Mouse (Mus musculus) embryonic facial prominence, embryonic 15.5 days (tissue): ENCODE data around the gene Mrps12. TPM values are rescaled to one million over a fixed set of nuclear protein-coding genes. Genes with fewer than 3 reads are reported as not detected.
A peak's percentile ranks its signal among the peaks of the same experiment; 100 is the strongest.

Experiments used
- ATAC-seq: fragments of 200-750 bp; cut with Nextera tagmentation; 2 replicates; pipeline ENCODE4 v1.8.0; 2017; ENCODE audit warnings: low read depth, moderate TSS enrichment; ENCODE audit not compliant: insufficient number of reproducible peaks, low FRiP score, low TSS enrichment
- H3K27ac ChIP-seq: fragments of 300-500 bp; sonication (generic); replicated peaks from 2 replicates; pipeline ENCODE4 v1.5.1; 2015; ENCODE audit warnings: mild to moderate bottlenecking, inconsistent platforms
- H3K27me3 ChIP-seq: fragments of 300-500 bp; sonication (generic); 2 replicates; pipeline ENCODE4 v1.6.1; 2015; ENCODE audit warnings: inconsistent platforms
- H3K36me3 ChIP-seq: fragments of 300-500 bp; sonication (generic); 2 replicates; pipeline ENCODE4 v1.6.1; 2015; ENCODE audit warnings: mild to moderate bottlenecking, inconsistent platforms
- H3K4me1 ChIP-seq: fragments of 300-500 bp; sonication (generic); 2 replicates; pipeline ENCODE4 v1.6.1; 2015; ENCODE audit warnings: inconsistent platforms
- H3K4me2 ChIP-seq: fragments of 300-500 bp; sonication (generic); replicated peaks from 2 replicates; pipeline ENCODE4 v1.6.1; 2015; ENCODE audit warnings: mild to moderate bottlenecking, inconsistent platforms
- H3K4me3 ChIP-seq: fragments of 300-500 bp; sonication (generic); replicated peaks from 2 replicates; pipeline ENCODE4 v1.5.1; 2015; ENCODE audit warnings: mild to moderate bottlenecking, inconsistent platforms
- H3K9ac ChIP-seq: fragments of 300-500 bp; sonication (generic); 2 replicates; pipeline ENCODE4 v1.6.1; 2015; ENCODE audit warnings: inconsistent platforms
- H3K9me3 ChIP-seq: fragments of 300-500 bp; sonication (generic); replicated peaks from 2 replicates; pipeline ENCODE4 v1.6.1; 2016; ENCODE audit warnings: inconsistent platforms
- WGBS: fragments of 180-500 bp; shearing (Covaris S2); methylation state at CpG from one replicate; pipeline ENCODE4 v1.1.7; 2015; 5-methylcytosine and 5-hydroxymethylcytosine counted together
- polyA plus RNA-seq: library from polyadenylated mRNA; unstranded; fragments of >200 nt; fragmentation: Nextera tagmentation; extraction: Ambion mirVana; gene quantifications from 2 replicates; pipeline ENCODE4 v1.2.1, GENCODE M21; 2015

The Mrps12 gene
- polyA plus RNA-seq, 1 experiment from 2014 or later: 124 TPM

GRCm38 (mm10) chr7:28775129-28775528, 33.5 kb upstream of the Mrps12 start:
- no peak for ATAC-seq
- no peak overlapping the region for H3K9ac ChIP-seq

GRCm38 (mm10) chr7:28774164-28774563, 32.5 kb upstream of the Mrps12 start:
- Histone ChIP-seq H3K4me2 (no peak overlapping the region), H3K27me3 (no peaks in the 10 kb centered on the region), H3K9me3 (no peaks in the 10 kb centered on the region), H3K36me3 (peaks cover 28% of the 10 kb centered on the region; the same call in 1 of the 2 replicates), H3K9ac (no peak overlapping the region), H3K4me1 (no peaks in the 10 kb centered on the region), H3K4me3 (no peak overlapping the region), H3K27ac (peak overlapping the region; percentile 28)
- ATAC-seq: peak; percentile 25; the same call in 1 of the 2 replicates
- 55% methylated on average over 12 of the region's 12 CpGs for WGBS

More at GRCm38 (mm10) chr7:28775129-28775528, 33.5 kb upstream of the Mrps12 start:
- H3K9me3 ChIP-seq: no peaks in the 10 kb centered on the region
- H3K4me1 ChIP-seq: peaks cover under 1% of the 10 kb centered on the region
- H3K27me3 ChIP-seq: no peaks in the 10 kb centered on the region
- 73% methylated on average over 7 of the region's 7 CpGs for whole genome bisulfite sequencing
- H3K4me3 ChIP-seq: no peak overlapping the region
- no peak overlapping the region for H3K4me2 ChIP-seq
- no peak overlapping the region; the same call in 1 of the 2 replicates for H3K27ac ChIP-seq
- H3K36me3 ChIP-seq: peaks cover 28% of the 10 kb centered on the region; the same call in 1 of the 2 replicates

DNA sequence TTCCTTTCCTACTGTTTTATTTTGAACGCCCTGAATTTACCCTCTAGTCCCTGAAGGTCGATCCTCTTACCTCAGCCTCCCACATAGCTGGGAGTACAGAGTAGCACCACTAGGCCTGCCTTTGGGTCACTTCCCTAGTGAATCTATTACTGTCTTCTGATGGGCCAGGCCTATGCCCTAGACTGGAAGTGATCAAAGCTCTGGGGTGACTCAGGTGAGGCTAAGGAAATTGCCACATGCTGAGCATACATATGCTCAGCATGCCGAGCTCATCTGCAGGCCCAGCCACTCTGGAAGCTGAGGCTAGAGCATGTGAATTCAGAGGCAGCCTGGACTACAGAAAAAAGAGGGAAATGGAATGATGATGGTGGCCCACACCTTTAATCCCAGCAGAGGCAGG, 31.5 kb upstream of the Mrps12 start:
- H3K4me2 ChIP-seq: no peak overlapping the region
- H3K9ac ChIP-seq: no peak overlapping the region
- 60% methylated on average over 3 of the region's 3 CpGs for WGBS
- H3K9me3 ChIP-seq: no peaks in the 10 kb centered on the region
- H3K27me3 ChIP-seq: no peaks in the 10 kb centered on the region
- no peak overlapping the region for H3K4me3 ChIP-seq
- no peak for ATAC-seq
- peak overlapping the region; percentile 28; the same call in 1 of the 2 replicates for H3K27ac ChIP-seq
- peaks cover 23% of the 10 kb centered on the region; the same call in 1 of the 2 replicates for H3K36me3 ChIP-seq
- H3K4me1 ChIP-seq: no peaks in the 10 kb centered on the region

- Histone ChIP-seq H3K9me3 (no peaks in the 10 kb centered on the region), H3K36me3 (peaks cover 19% of the 10 kb centered on the region; the same call in 1 of the 2 replicates)
- WGBS: 87% methylated on average over 11 of the region's 11 CpGs
Measured at GRCm38 (mm10) chr7:28771867-28772266, 30.2 kb upstream of the Mrps12 start.

GRCm38 (mm10) chr7:28770309-28770708, 28.7 kb upstream of the Mrps12 start:
- no peak overlapping the region for H3K9ac ChIP-seq
- H3K9me3 ChIP-seq: no peaks in the 10 kb centered on the region
- H3K27ac ChIP-seq: no peak overlapping the region
- peaks cover 16% of the 10 kb centered on the region for H3K4me1 ChIP-seq
- WGBS: 93% methylated on average over 3 of the region's 3 CpGs
- no peaks in the 10 kb centered on the region for H3K27me3 ChIP-seq
- H3K4me2 ChIP-seq: no peak overlapping the region
- 0 out of 2 replicates have a peak, but pooled peaks cover 15% of the 10 kb centered on the region for H3K36me3 ChIP-seq
- no peak for ATAC-seq
- no peak overlapping the region for H3K4me3 ChIP-seq

More at GRCm38 (mm10) chr7:28771867-28772266, 30.2 kb upstream of the Mrps12 start:
- ATAC-seq: no peak
- no peak overlapping the region for H3K4me3 ChIP-seq
- H3K4me1 ChIP-seq: peaks cover 11% of the 10 kb centered on the region
- no peak overlapping the region for H3K4me2 ChIP-seq
- H3K27ac ChIP-seq: no peak overlapping the region
- no peaks in the 10 kb centered on the region for H3K27me3 ChIP-seq
- no peak overlapping the region for H3K9ac ChIP-seq

DNA sequence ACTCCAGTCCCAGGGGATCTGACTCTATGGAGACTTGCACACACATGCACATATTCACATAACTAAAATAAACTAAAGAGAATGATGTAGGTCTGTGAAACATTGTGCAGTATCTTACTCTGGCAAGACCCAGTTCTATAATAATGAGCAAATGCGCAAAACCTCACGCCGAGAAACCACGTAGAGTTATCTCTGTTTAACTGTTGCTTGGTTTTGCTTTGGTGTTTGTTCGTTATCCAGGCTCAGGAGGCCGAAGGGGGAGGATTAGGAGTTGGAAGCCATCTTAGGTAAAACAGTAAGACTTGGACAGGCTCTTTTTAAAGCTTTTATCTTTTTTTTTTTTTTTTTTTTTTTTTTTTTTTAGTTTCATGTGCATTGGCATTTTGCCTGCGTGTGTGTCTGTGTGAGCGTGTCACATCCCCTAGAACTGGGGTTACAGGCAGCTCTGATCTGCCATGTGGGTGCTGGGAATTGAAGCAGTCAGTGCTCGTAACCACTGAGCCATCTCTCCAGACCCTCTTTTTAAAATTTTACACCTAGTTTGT, 27.9 kb upstream of the Mrps12 start:
- H3K4me3 ChIP-seq: no peak overlapping the region
- 86% methylated on average over 9 of the region's 9 CpGs for WGBS
- H3K27ac ChIP-seq: no peak overlapping the region
- no peaks in the 10 kb centered on the region for H3K9me3 ChIP-seq
- H3K9ac ChIP-seq: no peak overlapping the region
- H3K4me2 ChIP-seq: no peak overlapping the region
- H3K36me3 ChIP-seq: 0 out of 2 replicates have a peak, but pooled peaks cover 15% of the 10 kb centered on the region
- ATAC-seq: no peak
- H3K27me3 ChIP-seq: no peaks in the 10 kb centered on the region
- peaks cover 22% of the 10 kb centered on the region for H3K4me1 ChIP-seq

DNA sequence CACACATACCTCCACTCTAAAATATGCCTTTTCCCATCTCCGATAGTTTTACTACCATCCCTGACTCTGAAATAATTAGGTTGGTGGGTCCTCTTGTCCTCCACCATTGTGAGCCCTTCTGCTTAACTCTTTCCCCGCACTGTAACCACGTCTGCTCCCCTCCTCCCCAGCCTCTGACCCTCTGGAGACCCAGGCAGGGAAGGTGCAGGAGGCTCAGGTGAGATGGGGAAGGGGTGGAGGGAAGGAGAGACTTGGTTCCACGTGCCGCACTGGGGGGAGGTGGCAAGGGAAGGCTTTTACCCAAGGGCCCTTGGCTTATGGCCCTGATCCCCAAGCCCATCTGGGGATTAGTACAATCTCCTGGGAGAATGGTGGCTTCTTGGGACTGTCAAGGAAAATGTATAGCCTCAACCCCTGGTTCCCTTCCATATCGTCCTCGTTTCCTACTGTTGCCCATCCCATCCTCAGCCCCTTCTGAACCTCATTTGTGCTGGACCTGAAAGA, 25.9 kb upstream of the Mrps12 start, which contains the start of gene Nfkbib:
TSS of gene Nfkbib (minus strand) at position 51 of the 504 bp plus-strand sequence.
- no peaks in the 10 kb centered on the region for H3K27me3 ChIP-seq
- ATAC-seq: no peak

DNA sequence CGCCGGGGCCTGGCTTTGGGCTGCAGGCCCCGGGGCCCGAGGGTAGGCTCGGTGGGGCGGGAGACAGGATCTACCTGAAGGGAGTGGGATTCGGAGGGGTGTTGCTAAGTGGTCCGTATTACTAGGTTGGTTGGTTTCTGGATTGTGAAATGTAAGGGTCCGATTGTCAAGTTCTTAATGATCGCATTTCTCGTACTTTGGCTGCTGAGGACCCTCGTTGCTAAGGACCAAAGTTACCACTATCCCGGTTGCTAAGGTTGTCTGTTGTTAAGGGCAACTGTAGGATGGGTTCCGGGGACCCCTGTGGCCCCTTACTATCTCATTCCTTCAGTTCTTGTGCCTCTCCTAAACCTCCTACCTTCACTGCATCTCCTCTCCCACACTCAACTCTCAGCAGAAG, 25.3 kb upstream of the Mrps12 start:
- peak overlapping the region; percentile 69 for H3K9ac ChIP-seq
- peaks cover 5% of the 10 kb centered on the region for H3K36me3 ChIP-seq
- H3K9me3 ChIP-seq: no peaks in the 10 kb centered on the region
- H3K27me3 ChIP-seq: no peaks in the 10 kb centered on the region
- no peak overlapping the region for H3K27ac ChIP-seq
- WGBS: 2% methylated on average over 14 of the region's 14 CpGs
- peaks cover 22% of the 10 kb centered on the region for H3K4me1 ChIP-seq
- peak overlapping the region; percentile 52 for H3K4me2 ChIP-seq
- ATAC-seq: no peak
- H3K4me3 ChIP-seq: peak overlapping the region; percentile 73

More for the DNA sequence above, 25.9 kb upstream of the Mrps12 start, which contains the start of gene Nfkbib:
- Histone ChIP-seq H3K27ac (no peak within 1 kb of the TSS), H3K4me3 (peak within 1 kb of the TSS; percentile 73), H3K9me3 (no peaks in the 10 kb centered on the region), H3K9ac (peak within 1 kb of the TSS; percentile 69), H3K4me2 (peak within 1 kb of the TSS; percentile 58), H3K36me3 (0 out of 2 replicates have a peak, but pooled peaks cover 7% of the 10 kb centered on the region), H3K4me1 (peaks cover 22% of the 10 kb centered on the region)
- WGBS: 59% methylated on average over 7 of the region's 7 CpGs

DNA sequence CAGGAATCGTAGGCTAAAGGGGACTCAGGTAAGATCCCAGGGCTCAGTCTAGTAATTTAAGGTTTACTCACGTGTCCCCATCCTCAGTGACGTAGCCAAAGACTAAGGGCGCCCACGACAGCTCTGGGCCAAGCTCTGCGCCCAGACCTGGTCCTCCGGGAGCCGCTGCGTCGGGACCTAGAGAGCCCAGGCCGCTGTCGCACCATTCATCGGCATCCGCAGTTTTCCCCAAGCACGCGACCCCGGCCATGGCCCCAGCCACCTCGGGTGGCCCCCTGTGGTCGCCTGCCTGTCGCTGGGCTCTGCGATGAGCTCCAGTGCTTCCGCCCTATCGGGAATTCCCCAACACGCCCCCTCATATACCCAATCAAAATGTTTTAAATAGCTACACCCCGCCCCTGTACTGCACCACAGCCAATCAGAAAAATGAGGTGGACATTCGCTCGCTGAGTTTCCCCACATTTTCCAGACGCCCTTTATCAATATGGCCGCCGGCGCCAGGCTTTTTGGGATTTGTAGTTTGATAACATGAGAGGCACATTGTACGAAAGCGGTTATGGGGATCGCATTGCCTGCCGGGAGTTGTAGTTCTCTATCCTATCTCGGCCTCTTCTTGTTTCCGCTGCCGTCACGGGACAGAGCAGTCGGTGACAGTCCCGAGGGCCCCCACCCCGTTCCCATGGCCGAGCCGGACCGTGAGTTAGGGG, 24.7 kb upstream of the Mrps12 start, which contains the start of gene Sirt2:
TSS of gene Sirt2 (plus strand) at position 563 of the 707 bp plus-strand sequence.
- H3K4me2 ChIP-seq: peak within 1 kb of the TSS; percentile 58
- WGBS: under 1% methylated on average over 45 of the region's 45 CpGs
- H3K9me3 ChIP-seq: no peaks in the 10 kb centered on the region
- peaks cover 22% of the 10 kb centered on the region for H3K4me1 ChIP-seq
- H3K36me3 ChIP-seq: peaks cover 10% of the 10 kb centered on the region
- H3K9ac ChIP-seq: peak within 1 kb of the TSS; percentile 69
- no peaks in the 10 kb centered on the region for H3K27me3 ChIP-seq
- H3K4me3 ChIP-seq: peak within 1 kb of the TSS; percentile 73
- peak; percentile 97 for ATAC-seq
- H3K27ac ChIP-seq: no peak within 1 kb of the TSS

GRCm38 (mm10) chr7:28765211-28765610, 23.6 kb upstream of the Mrps12 start:
- WGBS: 82% methylated on average over 6 of the region's 6 CpGs
- no peaks in the 10 kb centered on the region for H3K9me3 ChIP-seq
- no peaks in the 10 kb centered on the region for H3K27me3 ChIP-seq
- H3K4me2 ChIP-seq: peak overlapping the region; percentile 58
- H3K4me3 ChIP-seq: peak overlapping the region; percentile 73
- H3K36me3 ChIP-seq: peaks cover 21% of the 10 kb centered on the region
- no peak overlapping the region for H3K27ac ChIP-seq
- peaks cover 22% of the 10 kb centered on the region for H3K4me1 ChIP-seq
- no peak overlapping the region for H3K9ac ChIP-seq
- no peak for ATAC-seq

GRCm38 (mm10) chr7:28761907-28762306, 20.3 kb upstream of the Mrps12 start:
- H3K36me3 ChIP-seq: peaks cover 45% of the 10 kb centered on the region
- 90% methylated on average over 9 of the region's 9 CpGs for WGBS

More at GRCm38 (mm10) chr7:28761907-28762306, 20.3 kb upstream of the Mrps12 start:
- H3K27ac ChIP-seq: no peak overlapping the region
- peaks cover 11% of the 10 kb centered on the region for H3K4me1 ChIP-seq
- H3K4me2 ChIP-seq: no peak overlapping the region
- H3K9ac ChIP-seq: no peak overlapping the region
- no peaks in the 10 kb centered on the region for H3K9me3 ChIP-seq
- no peaks in the 10 kb centered on the region for H3K27me3 ChIP-seq
- ATAC-seq: no peak
- H3K4me3 ChIP-seq: no peak overlapping the region
